Mouse (Mus musculus): ENCODE data around the gene Gm49366.
"Not testable (repeated sequence)": the region's sequence is repeated elsewhere in the genome, so short reads cannot be mapped to it uniquely, and the experiment has no call there.

Gm49366 gene

GRCm38 (mm10) chr12:84038691-84039111 lies at the start of gene Gm49366:
Gm49366 (plus strand) TSS chr12:84038935.
- peak; percentile 45 for DNase-seq (ENCODE audit: extremely low spot score)

GRCm38 (mm10) chr12:83989378-83989777 lies 49.4 kb upstream of the Gm49366 start:
- no peak for DNase-seq (ENCODE audit: extremely low spot score)

- DNase-seq (ENCODE audit: extremely low spot score): no peak
These were observed 41.5 kb upstream of the Gm49366 start for GRCm38 (mm10) chr12:83997221-83997620.

GRCm38 (mm10) chr12:83998341-83999107 lies 40.2 kb upstream of the Gm49366 start:
- no peak for DNase-seq (ENCODE audit: extremely low spot score)

GRCm38 (mm10) chr12:83999237-83999636 lies 39.5 kb upstream of the Gm49366 start:
- not testable (repeated sequence) for DNase-seq (ENCODE audit: extremely low spot score)

GRCm38 (mm10) chr12:84000418-84000817 lies 38.3 kb upstream of the Gm49366 start:
- no peak for DNase-seq (ENCODE audit: extremely low spot score)

GRCm38 (mm10) chr12:84003866-84004265 lies 34.9 kb upstream of the Gm49366 start:
- no peak for DNase-seq (ENCODE audit: extremely low spot score)

- DNase-seq (ENCODE audit: extremely low spot score): no peak
These were observed 30.5 kb upstream of the Gm49366 start for GRCm38 (mm10) chr12:84008251-84008650.

- no peak for DNase-seq (ENCODE audit: extremely low spot score)
These were observed 30.0 kb upstream of the Gm49366 start for GRCm38 (mm10) chr12:84008729-84009128.

- DNase-seq (ENCODE audit: extremely low spot score): peak; percentile 72
These were observed 29.4 kb upstream of the Gm49366 start, which contains the start of gene Acot1 for GRCm38 (mm10) chr12:84009171-84009965. Acot1 (plus strand) TSS chr12:84009490.

GRCm38 (mm10) chr12:84010201-84010600 lies 28.5 kb upstream of the Gm49366 start:
- no peak for DNase-seq (ENCODE audit: extremely low spot score)

- peak; percentile 43 for DNase-seq (ENCODE audit: extremely low spot score)
These were observed 27.3 kb upstream of the Gm49366 start for GRCm38 (mm10) chr12:84011251-84012040.

- DNase-seq (ENCODE audit: extremely low spot score): no peak
These were observed 25.6 kb upstream of the Gm49366 start for GRCm38 (mm10) chr12:84013130-84013529.

GRCm38 (mm10) chr12:84013701-84014100 lies 25.0 kb upstream of the Gm49366 start:
- DNase-seq (ENCODE audit: extremely low spot score): no peak

- not testable (repeated sequence) for DNase-seq (ENCODE audit: extremely low spot score)
These were observed 18.2 kb upstream of the Gm49366 start for GRCm38 (mm10) chr12:84020528-84020927.

GRCm38 (mm10) chr12:84022266-84022665 lies 16.5 kb upstream of the Gm49366 start:
- DNase-seq (ENCODE audit: extremely low spot score): not testable (repeated sequence)

- DNase-seq (ENCODE audit: extremely low spot score): no peak
These were observed 15.5 kb upstream of the Gm49366 start for GRCm38 (mm10) chr12:84023052-84023745.

- no peak for DNase-seq (ENCODE audit: extremely low spot score)
These were observed 12.8 kb upstream of the Gm49366 start for GRCm38 (mm10) chr12:84025888-84026287.

- not testable (repeated sequence) for DNase-seq (ENCODE audit: extremely low spot score)
These were observed 10.4 kb upstream of the Gm49366 start for GRCm38 (mm10) chr12:84028328-84028727.

GRCm38 (mm10) chr12:84029043-84029442 lies 9.7 kb upstream of the Gm49366 start:
- DNase-seq (ENCODE audit: extremely low spot score): not testable (repeated sequence)

GRCm38 (mm10) chr12:84030659-84031332 lies 7.9 kb upstream of the Gm49366 start:
- DNase-seq (ENCODE audit: extremely low spot score): peak; percentile 70
